Mouse (Mus musculus) yolk sac, embryonic 10.5 days (tissue): ENCODE data around the gene Chd8.

Experiments used
- DNase-seq: peaks from one replicate; pipeline ENCODE4 v3.0.0-alpha.2; 2017; ENCODE audit warnings: low spot score

The Chd8 gene

GRCm38 (mm10) chr14:52199412-52199811, 58.2 kb downstream of the Chd8 start:
- no peak for DNase-seq

- DNase-seq = no peak
These were observed 59.4 kb downstream of the Chd8 start for GRCm38 (mm10) chr14:52198141-52198540.

- peak; percentile 90 for DNase-seq
These were observed 60.3 kb downstream of the Chd8 start, which contains the start of gene Supt16 for GRCm38 (mm10) chr14:52197156-52197878. Supt16 (minus strand) TSS chr14:52197416.

GRCm38 (mm10) chr14:52196230-52197155, 61.1 kb downstream of the Chd8 start:
- DNase-seq = peak; percentile 5

GRCm38 (mm10) chr14:52195691-52196090, 61.9 kb downstream of the Chd8 start:
- DNase-seq = peak; percentile 12

GRCm38 (mm10) chr14:52190740-52191359, 66.7 kb downstream of the Chd8 start:
- peak; percentile 21 for DNase-seq

GRCm38 (mm10) chr14:52189519-52189918, 68.1 kb downstream of the Chd8 start:
- no peak for DNase-seq

- DNase-seq = no peak
These were observed 68.8 kb downstream of the Chd8 start for GRCm38 (mm10) chr14:52188788-52189187.

- no peak for DNase-seq
These were observed 91.0 kb downstream of the Chd8 start for GRCm38 (mm10) chr14:52166571-52166970.

- DNase-seq = no peak
These were observed 96.7 kb downstream of the Chd8 start for GRCm38 (mm10) chr14:52160911-52161310.

GRCm38 (mm10) chr14:52155008-52155407, 102.6 kb downstream of the Chd8 start:
- no peak for DNase-seq

- DNase-seq = no peak
These were observed 105.0 kb downstream of the Chd8 start for GRCm38 (mm10) chr14:52152613-52153012.

GRCm38 (mm10) chr14:52152179-52152578, 105.4 kb downstream of the Chd8 start:
- no peak for DNase-seq

- DNase-seq = no peak
These were observed 107.7 kb downstream of the Chd8 start for GRCm38 (mm10) chr14:52149888-52150287.
